Mouse (Mus musculus) heart, adult 9 months (tissue): Measurements from ENCODE around the gene Pts.

ENCODE experiments used
- DNase-seq, 2 experiments: peaks; one replicate each; pipeline ENCODE4 v3.0.0; 2022; ENCODE audit warnings: low spot score in 2 of 2

Pts gene

DNA sequence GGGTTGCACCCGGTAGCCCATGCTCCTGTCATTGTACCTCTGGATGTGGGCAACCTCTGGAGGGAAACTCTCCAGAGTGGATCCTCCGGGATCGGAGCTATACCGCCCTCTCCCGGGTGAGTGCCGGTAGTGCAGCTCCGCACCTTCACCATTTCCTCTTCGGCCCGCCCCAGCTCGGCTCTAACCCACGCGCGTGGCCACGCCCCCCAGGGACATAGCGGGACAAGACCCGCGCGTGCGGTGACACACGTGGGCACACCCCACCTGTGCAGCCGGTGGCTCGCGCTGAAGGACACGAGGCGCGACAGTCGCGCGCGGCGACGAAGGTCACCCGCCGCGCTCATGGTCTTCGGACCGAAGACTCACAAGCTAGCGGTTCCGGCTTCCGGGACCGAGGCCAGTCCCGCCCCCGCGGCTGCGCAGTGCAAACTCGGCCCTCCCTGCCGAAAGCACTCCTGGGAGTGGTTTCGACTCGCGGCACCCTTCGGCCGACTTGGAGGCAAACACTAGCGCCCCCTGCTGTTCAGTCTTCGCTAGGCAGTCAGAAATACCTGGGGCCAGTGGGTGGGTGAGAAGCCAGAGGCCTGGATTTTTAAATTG is at the start of gene Pts:
Pts (minus strand) TSS at position 432 of the 600 bp plus-strand sequence.
- DNase-seq, result peak; percentile 96 to 97

GRCm38 (mm10) chr9:50569599-50570525 is 41.3 kb upstream of the Pts start:
- DNase-seq, result no peak

DNA sequence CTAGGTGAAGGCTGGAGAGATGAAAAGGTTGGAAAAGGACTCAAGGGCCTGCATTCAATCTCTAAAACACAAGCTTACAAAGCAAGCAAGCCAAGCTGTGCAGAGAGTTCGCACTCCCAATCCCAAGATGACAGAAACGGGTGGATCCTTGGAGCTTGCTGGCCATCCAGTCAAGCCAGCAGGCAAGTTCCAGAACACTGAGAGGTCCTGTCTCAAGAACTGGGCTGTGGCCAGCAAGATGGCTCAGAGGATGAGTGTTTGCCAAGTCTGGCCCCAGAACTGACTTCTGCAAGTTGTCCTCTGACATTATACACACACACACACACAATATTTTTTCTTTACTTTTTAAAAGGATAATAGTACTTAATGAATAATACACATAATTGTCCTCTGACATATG is 39.4 kb upstream of the Pts start:
- DNase-seq, result no peak

DNA sequence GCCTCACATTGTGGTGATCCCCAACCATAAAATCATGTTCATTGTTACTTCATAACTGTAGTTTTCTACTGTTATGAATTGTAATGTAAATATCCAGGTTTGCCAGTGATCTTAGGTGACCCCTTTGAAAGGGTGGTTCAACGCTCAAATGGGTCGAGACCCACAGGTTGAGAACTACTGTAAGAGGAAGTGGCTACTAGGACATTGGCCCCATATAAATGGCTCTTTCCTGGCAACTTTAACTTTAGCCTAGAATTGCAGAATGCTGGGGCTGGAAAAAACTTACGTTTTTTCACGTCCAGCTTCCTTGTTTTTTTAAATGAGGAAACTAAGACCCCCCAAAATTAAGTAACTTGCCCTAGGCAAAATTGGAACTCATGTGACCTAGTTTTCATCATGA is 38.8 kb upstream of the Pts start:
- no peak for DNase-seq

GRCm38 (mm10) chr9:50565940-50566339 is 37.4 kb upstream of the Pts start:
- no peak for DNase-seq

DNA sequence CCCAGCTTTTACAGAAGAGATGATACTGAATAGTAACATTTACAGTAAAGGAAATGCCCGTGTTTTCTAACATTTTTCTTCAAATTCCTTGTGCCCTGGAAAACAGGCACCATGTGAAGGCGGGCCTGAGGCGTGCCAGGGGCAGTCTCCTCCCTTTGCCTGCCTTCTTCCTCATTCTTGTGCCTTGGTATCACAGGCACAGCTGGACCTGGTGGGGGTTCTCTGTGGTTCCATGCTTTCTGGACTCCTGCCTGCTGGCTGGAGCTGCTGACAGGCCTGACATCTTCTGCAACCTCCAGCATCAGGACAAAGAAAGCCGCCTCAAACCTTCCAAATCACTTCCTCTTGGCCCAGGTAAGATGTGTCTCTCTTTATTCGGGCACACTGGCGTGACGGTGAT is 36.6 kb upstream of the Pts start:
- DNase-seq, result peak in 1 of 2 experiments; percentile 16

GRCm38 (mm10) chr9:50561918-50562360 is 33.4 kb upstream of the Pts start:
- DNase-seq, result no peak

DNA sequence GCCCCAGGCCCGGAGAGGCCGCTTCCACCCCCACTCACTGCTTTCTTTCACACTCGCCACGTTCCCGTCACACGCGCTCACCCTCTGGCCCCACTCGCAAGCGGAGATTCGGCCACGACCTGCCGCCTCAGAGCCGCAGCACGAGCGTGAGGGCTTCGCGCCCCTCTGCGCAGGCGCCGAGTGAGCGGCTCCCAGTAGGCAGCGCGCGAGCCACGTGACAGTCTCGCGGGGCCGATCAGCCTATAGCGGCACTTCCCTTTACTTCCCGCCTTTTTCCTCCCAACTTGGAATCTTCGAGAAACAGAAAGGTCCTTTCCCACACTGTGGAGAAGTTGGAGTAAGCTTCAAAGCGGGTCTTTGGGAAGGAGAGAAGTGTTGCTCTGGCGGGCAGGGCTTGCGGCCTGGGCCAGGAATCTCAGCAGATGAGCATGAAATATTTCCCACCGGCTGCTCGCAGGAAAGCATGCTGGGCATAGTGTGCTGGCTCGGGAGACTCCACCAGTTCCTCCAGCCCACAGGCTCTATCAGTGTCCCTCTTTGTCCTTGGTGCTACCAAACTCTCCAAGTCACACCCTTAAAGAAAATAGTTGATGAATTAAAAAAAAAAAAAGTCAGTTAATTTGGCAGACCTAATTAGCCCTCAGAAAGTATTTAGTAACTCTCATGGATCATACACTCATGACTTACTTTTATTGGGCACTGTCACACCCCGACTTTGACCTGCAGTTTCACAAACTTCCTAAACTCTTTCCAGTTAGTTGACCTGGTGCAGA is 32.8 kb upstream of the Pts start, which contains the start of gene Tex12:
Tex12 (minus strand) TSS at position 181 of the 773 bp plus-strand sequence.
- DNase-seq, result no peak

DNA sequence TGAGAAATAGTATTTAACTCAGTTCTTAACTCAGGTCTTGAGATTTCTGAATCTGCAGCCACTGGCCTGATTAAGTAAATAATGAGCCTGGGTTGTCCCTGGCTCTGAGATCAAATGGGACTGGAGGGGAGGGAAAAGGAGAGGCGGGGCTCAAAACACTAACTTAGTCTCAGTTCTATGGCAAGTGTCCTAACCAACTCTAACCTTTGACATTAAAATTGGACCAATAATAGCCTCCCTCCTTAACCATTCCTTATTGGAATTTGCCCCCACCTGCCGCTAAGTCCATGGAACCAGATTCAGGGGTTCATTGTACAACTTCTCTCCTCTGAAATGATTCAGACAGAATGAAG is 26.5 kb upstream of the Pts start, which contains the start of gene Bco2:
Bco2 (minus strand) TSS at position 88 of the 353 bp plus-strand sequence.
- no peak for DNase-seq

DNA sequence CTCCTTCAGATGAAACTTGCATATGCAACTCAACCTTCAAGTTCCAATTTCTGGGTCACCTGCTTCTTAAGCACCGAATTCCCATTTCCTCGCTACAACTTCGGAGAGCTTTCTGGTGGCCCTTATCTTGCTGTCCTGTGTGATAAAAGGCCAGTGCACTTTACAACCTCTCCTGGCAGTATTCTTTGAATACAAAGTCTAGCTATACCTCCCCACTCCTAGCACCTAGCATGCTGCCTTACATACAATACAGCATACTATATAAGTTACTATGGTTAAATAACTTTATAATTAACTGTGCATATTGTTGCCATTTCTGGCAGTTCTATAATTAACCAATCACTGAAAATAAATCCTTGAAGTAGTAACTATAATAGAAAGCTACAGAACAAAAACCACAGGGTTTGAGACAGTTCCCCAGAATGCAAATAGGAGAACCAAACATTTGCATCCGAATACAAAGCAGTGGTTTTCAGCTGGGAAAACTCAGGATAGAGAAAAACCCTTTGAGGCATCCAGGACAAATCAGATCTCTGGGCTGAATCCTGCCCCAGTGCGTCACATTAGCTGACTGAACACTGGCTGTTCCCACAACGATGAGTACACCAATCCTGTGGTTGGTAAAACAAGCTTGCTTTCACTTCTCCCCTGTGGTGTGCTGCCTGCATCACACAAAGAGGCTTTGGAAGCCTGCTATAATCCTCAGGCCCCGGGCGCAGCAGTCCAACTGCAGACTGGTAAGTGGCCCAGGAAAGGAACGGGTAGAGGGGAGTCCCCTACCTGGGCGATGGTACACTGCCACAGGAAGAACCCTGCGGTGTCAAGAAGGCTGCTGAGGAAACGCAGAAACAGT is 25.9 kb upstream of the Pts start, which contains the start of gene Il18:
Il18 (plus strand) TSS at position 587 of the 853 bp plus-strand sequence.
- peak; percentile 32 to 45 for DNase-seq

- peak in 1 of 2 experiments; percentile 13 for DNase-seq
Measured at GRCm38 (mm10) chr9:50553547-50553946, 25.0 kb upstream of the Pts start.

DNA sequence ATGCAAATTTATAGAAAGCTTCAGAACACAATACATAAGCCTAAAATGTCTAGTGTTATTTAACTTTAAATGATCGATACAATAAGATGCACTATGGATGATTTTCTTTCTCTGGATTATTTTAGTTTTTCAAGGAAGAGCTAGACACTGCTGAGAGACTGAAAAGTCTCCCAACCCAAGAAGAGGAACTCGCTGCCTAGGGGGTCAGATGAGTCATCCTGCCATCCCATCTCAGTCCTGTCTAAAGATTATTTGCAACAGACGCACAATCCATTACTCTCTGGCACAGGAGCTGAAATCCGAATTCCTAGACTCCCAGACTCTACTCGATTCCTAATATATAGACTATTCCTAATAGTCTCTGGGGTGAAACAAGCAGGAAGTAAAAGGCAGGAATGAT is 23.7 kb upstream of the Pts start:
- no peak for DNase-seq

GRCm38 (mm10) chr9:50548936-50549335 is 20.4 kb upstream of the Pts start:
- no peak for DNase-seq

DNA sequence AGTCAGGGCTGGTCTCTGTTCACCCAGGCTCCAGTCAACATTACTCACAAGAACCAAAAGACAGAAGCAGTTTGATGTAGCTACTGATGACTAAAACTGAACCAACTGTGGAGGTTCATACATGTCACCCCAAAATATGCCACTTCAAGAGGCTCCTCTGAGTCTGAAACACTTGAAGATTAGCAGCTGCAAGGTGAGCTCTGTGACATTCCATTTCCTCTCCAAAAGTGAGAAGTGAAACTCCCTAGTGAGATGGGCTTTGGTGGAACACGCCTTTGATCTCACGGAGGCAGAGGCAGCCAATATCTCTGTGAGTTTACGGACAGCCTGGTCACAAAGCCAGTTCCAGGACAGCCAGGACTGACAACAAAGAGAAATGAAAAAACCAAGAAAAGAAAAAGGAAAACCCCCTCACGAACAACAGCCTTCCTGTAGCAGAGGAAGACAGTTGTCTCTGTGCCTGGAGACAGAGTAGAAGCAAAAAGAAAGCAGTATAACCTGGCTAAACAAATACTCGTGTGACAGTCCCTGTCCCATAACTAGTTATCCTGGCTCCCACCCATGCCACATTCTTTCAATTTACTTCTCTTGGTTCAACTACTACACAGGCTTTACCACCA is 19.4 kb upstream of the Pts start:
- DNase-seq, result no peak

DNA sequence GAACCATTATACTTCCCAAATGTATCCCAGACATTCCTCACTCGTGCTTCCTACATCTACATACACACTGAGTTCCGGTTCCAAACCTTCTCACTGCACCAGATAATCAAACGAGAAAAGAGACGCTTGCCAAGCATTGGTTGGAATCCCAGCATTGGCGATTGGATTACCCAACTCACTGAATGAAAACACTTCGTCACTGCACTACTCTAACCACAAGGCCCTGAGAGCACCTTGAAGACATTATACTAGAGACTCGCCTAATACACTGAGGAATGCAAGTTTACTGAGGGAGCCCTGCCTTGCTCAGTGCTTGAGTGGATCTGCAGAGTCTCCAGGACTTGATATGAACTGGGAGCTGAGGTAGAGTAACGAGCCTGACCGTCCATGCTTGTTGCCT is 13.9 kb upstream of the Pts start:
- DNase-seq, result no peak

GRCm38 (mm10) chr9:50540170-50540569 is 11.6 kb upstream of the Pts start:
- DNase-seq, result no peak

DNA sequence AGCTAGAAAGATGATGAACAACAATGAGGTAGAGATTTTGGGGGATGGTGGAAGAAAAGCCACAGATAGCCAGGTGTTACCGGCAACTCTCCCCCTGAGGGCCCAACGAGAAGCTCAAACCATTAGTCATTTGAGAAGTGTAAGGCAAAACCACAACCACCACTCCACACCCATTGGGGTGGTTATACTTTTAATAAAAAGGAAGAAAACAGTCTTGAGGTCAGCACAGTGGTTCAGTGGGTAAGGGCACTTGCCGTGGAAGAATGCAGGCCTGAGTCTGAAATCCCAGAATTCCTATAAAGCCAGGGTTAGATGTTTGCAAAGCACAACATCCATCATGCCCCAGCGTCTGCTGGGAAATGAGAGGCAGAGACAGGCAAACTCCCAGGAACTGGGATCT is 8.8 kb upstream of the Pts start:
- DNase-seq, result no peak

DNA sequence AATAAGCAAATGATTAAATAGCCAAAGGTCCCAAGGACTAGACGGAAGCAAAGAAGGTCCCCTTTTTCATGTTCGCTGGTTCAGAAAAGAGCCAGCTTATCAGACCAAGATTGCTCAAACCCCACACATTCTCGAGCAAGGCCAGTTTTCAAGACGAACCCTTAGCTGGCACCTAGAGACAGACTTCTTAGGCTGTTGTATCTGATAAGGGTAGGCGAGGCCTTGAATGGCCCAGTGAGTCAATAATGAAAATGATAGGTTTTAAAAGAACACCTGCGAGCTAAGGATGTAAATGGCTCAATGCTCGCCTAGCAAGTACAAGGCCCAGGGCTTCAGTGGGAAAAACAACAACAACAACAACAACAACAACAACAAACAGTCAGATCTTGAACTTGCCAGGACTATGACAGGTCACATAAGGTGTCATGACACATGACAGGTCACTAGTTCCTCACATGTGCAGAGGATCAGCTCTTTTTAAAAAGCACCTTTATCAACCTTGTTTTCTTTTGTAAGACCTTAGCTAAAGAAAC is 8.1 kb upstream of the Pts start:
- no peak for DNase-seq

GRCm38 (mm10) chr9:50535930-50536329 is 7.4 kb upstream of the Pts start:
- DNase-seq, result no peak

DNA sequence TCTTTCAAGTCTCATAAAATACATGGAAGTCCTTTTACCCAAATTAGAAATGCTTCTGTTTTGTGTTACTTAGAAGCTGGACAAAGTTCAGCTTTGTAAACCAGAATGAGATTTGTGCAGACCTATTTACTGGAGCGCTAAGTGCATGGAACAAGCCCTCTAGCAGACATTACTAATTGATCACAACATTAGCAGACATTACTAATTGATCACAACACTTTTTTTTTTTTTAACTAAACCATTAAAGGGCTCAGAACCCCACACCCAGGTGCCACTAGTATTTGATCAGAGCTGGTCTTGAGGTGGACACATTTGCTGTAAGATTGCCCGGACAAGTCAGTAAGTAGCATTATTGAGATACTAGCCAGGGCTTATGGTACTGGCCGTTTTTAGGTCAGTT is 5.3 kb upstream of the Pts start:
- DNase-seq, result no peak
